Mouse (Mus musculus): ENCODE measurements around the gene Bicd2. TPM values are rescaled to one million over a fixed set of nuclear protein-coding genes. Genes with fewer than 3 reads are reported as not detected.

Bicd2 gene
- total and polyA plus RNA-seq, 2 experiments from 2014 or later = 24.1 to 49.3 TPM

- Histone ChIP-seq H3K4me2 (ENCODE audit: low read depth, low read length, poor library complexity, severe bottlenecking) (no peak overlapping the region), H3K4me3 (ENCODE audit: low read depth, low read length) (no peak overlapping the region), H3K27me3 (ENCODE audit: insufficient read depth, low read length) (no peaks in the 10 kb centered on the region), H3K36me3 (ENCODE audit: insufficient read depth, low read length) (peaks cover 82% of the 10 kb centered on the region), H3K4me1 (ENCODE audit: insufficient read depth, low read length) (no peaks in the 10 kb centered on the region), H3K27ac (ENCODE audit: low read depth, low read length) (no peak overlapping the region), H3K9ac (replicated peaks; ENCODE audit: low read length, poor library complexity, severe bottlenecking) (no peak overlapping the region), H3K9me3 (ENCODE audit: low read length) (no peaks in the 10 kb centered on the region)
- WGBS = 21% methylated on average over 3 of the region's 3 CpGs
- DNase-seq (ENCODE audit: low spot score) (peak; percentile 75), ATAC-seq (ENCODE audit: low FRiP score) (peak; percentile 64)
- peak; percentile 91 for TF ChIP-seq CTCF (IDR thresholded peaks at IDR 0.05)
These were observed 39.8 kb downstream of the Bicd2 start for GRCm38 (mm10) chr13:49381230-49381629.

GRCm38 (mm10) chr13:49382997-49383396 is 41.6 kb downstream of the Bicd2 start:
- DNase-seq (ENCODE audit: low spot score) = no peak
- Histone ChIP-seq H3K4me2 (ENCODE audit: low read depth, low read length, poor library complexity, severe bottlenecking) (no peak overlapping the region), H3K27me3 (ENCODE audit: insufficient read depth, low read length) (no peaks in the 10 kb centered on the region), H3K36me3 (ENCODE audit: insufficient read depth, low read length) (peaks cover 72% of the 10 kb centered on the region), H3K27ac (ENCODE audit: low read depth, low read length) (no peak overlapping the region), H3K4me3 (ENCODE audit: low read depth, low read length) (no peak overlapping the region), H3K4me1 (ENCODE audit: insufficient read depth, low read length) (no peaks in the 10 kb centered on the region), H3K9me3 (ENCODE audit: low read length) (no peaks in the 10 kb centered on the region), H3K9ac (replicated peaks; ENCODE audit: low read length, poor library complexity, severe bottlenecking) (no peak overlapping the region)
- TF ChIP-seq CTCF (IDR thresholded peaks at IDR 0.05) = no peak
- ATAC-seq (ENCODE audit: low FRiP score) = no peak
- 94% methylated on average over 23 of the region's 23 CpGs for WGBS

- Histone ChIP-seq H3K36me3 (ENCODE audit: insufficient read depth, low read length) (peaks cover 53% of the 10 kb centered on the region), H3K4me3 (ENCODE audit: low read depth, low read length) (no peak overlapping the region), H3K9me3 (ENCODE audit: low read length) (no peaks in the 10 kb centered on the region), H3K9ac (replicated peaks; ENCODE audit: low read length, poor library complexity, severe bottlenecking) (no peak overlapping the region), H3K4me2 (ENCODE audit: low read depth, low read length, poor library complexity, severe bottlenecking) (no peak overlapping the region), H3K27me3 (ENCODE audit: insufficient read depth, low read length) (no peaks in the 10 kb centered on the region), H3K4me1 (ENCODE audit: insufficient read depth, low read length) (no peaks in the 10 kb centered on the region), H3K27ac (ENCODE audit: low read depth, low read length) (no peak overlapping the region)
- ATAC-seq (ENCODE audit: low FRiP score) (no peak), DNase-seq (ENCODE audit: low spot score) (no peak)
- no peak for TF ChIP-seq CTCF (IDR thresholded peaks at IDR 0.05)
- 80% methylated on average over 16 of the region's 16 CpGs for WGBS
These were observed 43.5 kb downstream of the Bicd2 start for GRCm38 (mm10) chr13:49384751-49385463.

GRCm38 (mm10) chr13:49391374-49391773 is 50.0 kb downstream of the Bicd2 start:
- H3K4me3 ChIP-seq (ENCODE audit: low read depth, low read length) = no peak overlapping the region
- WGBS = 96% methylated on average over 2 of the region's 2 CpGs
- H3K36me3 ChIP-seq (ENCODE audit: insufficient read depth, low read length) = 0 out of 2 replicates have a peak, but pooled peaks cover 6% of the 10 kb centered on the region
- H3K27ac ChIP-seq (ENCODE audit: low read depth, low read length) = no peak overlapping the region
- H3K4me2 ChIP-seq (ENCODE audit: low read depth, low read length, poor library complexity, severe bottlenecking) = no peak overlapping the region
- H3K9ac ChIP-seq (replicated peaks; ENCODE audit: low read length, poor library complexity, severe bottlenecking) = no peak overlapping the region
- H3K4me1 ChIP-seq (ENCODE audit: insufficient read depth, low read length) = no peaks in the 10 kb centered on the region
- no peak for ATAC-seq (ENCODE audit: low FRiP score)
- no peaks in the 10 kb centered on the region for H3K27me3 ChIP-seq (ENCODE audit: insufficient read depth, low read length)
- peak; percentile 61 for TF ChIP-seq CTCF (IDR thresholded peaks at IDR 0.05)
- DNase-seq (ENCODE audit: low spot score) = no peak
- H3K9me3 ChIP-seq (ENCODE audit: low read length) = no peaks in the 10 kb centered on the region

GRCm38 (mm10) chr13:49393579-49393978 is 52.2 kb downstream of the Bicd2 start:
- no peak overlapping the region for H3K27ac ChIP-seq (ENCODE audit: low read depth, low read length)
- DNase-seq (ENCODE audit: low spot score) (no peak), ATAC-seq (ENCODE audit: low FRiP score) (no peak)
- no peaks in the 10 kb centered on the region for H3K27me3 ChIP-seq (ENCODE audit: insufficient read depth, low read length)
- 93% methylated on average over 1 of the region's 1 CpGs for WGBS
- no peak for TF ChIP-seq CTCF (IDR thresholded peaks at IDR 0.05)
- H3K4me3 ChIP-seq (ENCODE audit: low read depth, low read length) = no peak overlapping the region
- no peaks in the 10 kb centered on the region for H3K36me3 ChIP-seq (ENCODE audit: insufficient read depth, low read length)
- no peaks in the 10 kb centered on the region for H3K4me1 ChIP-seq (ENCODE audit: insufficient read depth, low read length)
- H3K9ac ChIP-seq (replicated peaks; ENCODE audit: low read length, poor library complexity, severe bottlenecking) = no peak overlapping the region
- no peaks in the 10 kb centered on the region for H3K9me3 ChIP-seq (ENCODE audit: low read length)
- H3K4me2 ChIP-seq (ENCODE audit: low read depth, low read length, poor library complexity, severe bottlenecking) = no peak overlapping the region

GRCm38 (mm10) chr13:49394886-49395447 is 53.6 kb downstream of the Bicd2 start:
- WGBS = 98% methylated on average over 3 of the region's 3 CpGs
- no peak for TF ChIP-seq CTCF (IDR thresholded peaks at IDR 0.05)
- no peak for ATAC-seq (ENCODE audit: low FRiP score)

More at GRCm38 (mm10) chr13:49394886-49395447, 53.6 kb downstream of the Bicd2 start:
- H3K4me2 ChIP-seq (ENCODE audit: low read depth, low read length, poor library complexity, severe bottlenecking) = no peak overlapping the region
- H3K27me3 ChIP-seq (ENCODE audit: insufficient read depth, low read length) = no peaks in the 10 kb centered on the region
- no peak overlapping the region for H3K27ac ChIP-seq (ENCODE audit: low read depth, low read length)
- H3K4me3 ChIP-seq (ENCODE audit: low read depth, low read length) = no peak overlapping the region
- no peaks in the 10 kb centered on the region for H3K4me1 ChIP-seq (ENCODE audit: insufficient read depth, low read length)
- H3K9me3 ChIP-seq (ENCODE audit: low read length) = no peaks in the 10 kb centered on the region
- no peak for DNase-seq (ENCODE audit: low spot score)
- no peaks in the 10 kb centered on the region for H3K36me3 ChIP-seq (ENCODE audit: insufficient read depth, low read length)
- H3K9ac ChIP-seq (replicated peaks; ENCODE audit: low read length, poor library complexity, severe bottlenecking) = no peak overlapping the region
